Mouse (Mus musculus): ENCODE data around the gene Tmem201.
A peak's percentile ranks its signal among the peaks of the same experiment; 100 is the strongest.
"Not testable (repeated sequence)": the region's sequence is repeated elsewhere in the genome, so short reads cannot be mapped to it uniquely, and the experiment has no call there.

Tmem201 gene

GRCm38 (mm10) chr4:149737383-149738324, at the start of gene Tmem201:
Gene Tmem201, minus strand, starts transcription at chr4:149738044.
- peak; percentile 90 for DNase-seq (ENCODE audit: low spot score)

- no peak for DNase-seq (ENCODE audit: low spot score)
Observed at GRCm38 (mm10) chr4:149784901-149785300, 47.1 kb upstream of the Tmem201 start.

- no peak for DNase-seq (ENCODE audit: low spot score)
Observed at GRCm38 (mm10) chr4:149784371-149784770, 46.5 kb upstream of the Tmem201 start.

DNA sequence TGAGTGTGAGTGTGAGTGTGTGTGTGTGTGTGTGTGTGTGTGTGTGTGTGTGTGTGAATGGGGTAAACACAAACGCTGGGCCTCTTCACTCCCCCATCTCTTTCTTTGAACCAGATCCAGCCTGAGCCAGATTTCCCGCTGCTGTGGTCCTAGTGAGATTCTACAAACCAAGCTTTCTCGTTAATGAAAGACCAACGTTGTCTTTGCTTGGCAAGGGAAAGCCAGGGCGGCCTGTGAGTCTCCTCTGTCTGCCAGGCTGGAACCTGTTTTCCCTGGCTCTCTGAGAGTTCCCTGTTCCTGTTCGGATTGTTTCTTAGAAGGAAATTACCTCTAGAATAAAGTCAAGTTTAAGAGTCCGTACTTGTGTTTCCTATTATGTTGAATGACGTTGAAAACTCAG, 45.1 kb upstream of the Tmem201 start:
- no peak for DNase-seq (ENCODE audit: low spot score)

GRCm38 (mm10) chr4:149780565-149781356, 42.9 kb upstream of the Tmem201 start:
- DNase-seq (ENCODE audit: low spot score), result peak; percentile 44

DNA sequence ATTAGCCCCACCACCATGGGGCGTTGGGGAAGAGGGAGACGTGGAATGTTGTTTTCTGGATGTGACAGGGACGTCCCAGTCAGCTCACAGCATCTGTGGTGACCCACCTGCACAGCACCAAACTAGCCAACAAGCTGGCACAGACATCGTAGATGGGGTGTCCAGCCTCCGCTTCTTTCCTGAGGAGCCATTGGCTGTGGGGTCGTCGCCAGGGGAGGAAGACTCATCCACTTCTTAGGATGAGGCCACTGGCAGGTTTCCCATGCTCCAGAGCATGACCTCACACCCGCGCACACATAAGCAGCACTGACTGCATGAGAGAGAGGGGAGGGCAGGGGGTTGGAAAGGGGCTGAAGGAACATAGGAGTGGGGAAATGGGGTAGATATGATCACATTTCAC, 42.1 kb upstream of the Tmem201 start:
- no peak for DNase-seq (ENCODE audit: low spot score)

- no peak for DNase-seq (ENCODE audit: low spot score)
Observed at GRCm38 (mm10) chr4:149777126-149777525, 39.3 kb upstream of the Tmem201 start.

DNA sequence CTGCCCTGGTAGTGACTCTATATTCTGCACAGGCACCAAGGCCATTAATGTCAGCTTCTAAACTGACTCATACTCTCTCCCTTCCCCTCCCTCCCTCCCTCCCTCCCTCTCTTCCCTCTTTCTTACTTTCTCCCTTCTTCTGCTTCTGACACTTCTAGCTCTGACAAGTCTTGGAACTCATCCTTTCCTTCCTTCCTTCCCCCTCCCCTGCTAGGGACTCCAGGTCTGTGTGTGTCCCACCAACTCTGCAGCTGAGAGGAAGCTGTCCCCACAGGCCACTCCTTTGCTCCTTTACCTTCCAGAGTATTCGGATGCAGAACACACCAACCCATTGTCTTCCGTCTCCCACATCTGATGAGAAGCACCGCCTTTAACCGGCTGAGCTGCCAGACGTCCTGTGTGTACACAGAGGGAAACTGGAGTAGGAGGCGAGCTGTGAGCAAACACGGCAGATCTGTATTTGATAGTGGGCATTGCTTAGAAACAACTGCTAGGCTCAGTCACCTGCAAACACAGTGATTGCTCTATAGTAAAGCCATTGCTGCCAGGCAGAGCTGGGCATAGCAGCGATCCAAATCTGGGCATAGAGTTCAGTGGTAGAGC, 38.0 kb upstream of the Tmem201 start:
- no peak for DNase-seq (ENCODE audit: low spot score)

GRCm38 (mm10) chr4:149775330-149775729, 37.5 kb upstream of the Tmem201 start:
- no peak for DNase-seq (ENCODE audit: low spot score)

- peak; percentile 91 for DNase-seq (ENCODE audit: low spot score)
Observed at GRCm38 (mm10) chr4:149774094-149774470, 36.2 kb upstream of the Tmem201 start, which contains the start of gene Slc25a33. Gene Slc25a33, minus strand, starts transcription at chr4:149774277.

- no peak for DNase-seq (ENCODE audit: low spot score)
Observed at GRCm38 (mm10) chr4:149773408-149774093, 35.7 kb upstream of the Tmem201 start.

GRCm38 (mm10) chr4:149772394-149772793, 34.5 kb upstream of the Tmem201 start:
- no peak for DNase-seq (ENCODE audit: low spot score)

GRCm38 (mm10) chr4:149765201-149765600, 27.4 kb upstream of the Tmem201 start:
- DNase-seq (ENCODE audit: low spot score), result no peak

DNA sequence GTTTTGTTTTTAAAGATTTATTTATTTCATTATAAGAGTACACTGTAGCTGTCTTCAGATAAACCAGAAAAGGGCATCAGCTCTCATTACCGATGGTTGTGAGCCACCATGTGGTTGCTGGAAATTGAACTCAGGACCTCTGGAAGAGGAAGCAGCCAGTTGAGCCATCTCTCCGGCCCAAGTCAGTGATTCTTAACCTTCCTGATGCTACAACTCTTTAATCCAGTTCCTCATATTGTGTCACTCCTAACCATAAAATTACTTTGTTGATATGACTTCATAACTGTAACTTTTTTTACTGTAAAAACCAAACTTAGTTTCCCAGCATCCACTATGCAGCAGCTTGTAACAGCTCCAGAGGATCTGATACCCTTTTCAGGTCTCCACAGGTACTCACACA, 25.5 kb upstream of the Tmem201 start:
- DNase-seq (ENCODE audit: low spot score), result no peak

DNA sequence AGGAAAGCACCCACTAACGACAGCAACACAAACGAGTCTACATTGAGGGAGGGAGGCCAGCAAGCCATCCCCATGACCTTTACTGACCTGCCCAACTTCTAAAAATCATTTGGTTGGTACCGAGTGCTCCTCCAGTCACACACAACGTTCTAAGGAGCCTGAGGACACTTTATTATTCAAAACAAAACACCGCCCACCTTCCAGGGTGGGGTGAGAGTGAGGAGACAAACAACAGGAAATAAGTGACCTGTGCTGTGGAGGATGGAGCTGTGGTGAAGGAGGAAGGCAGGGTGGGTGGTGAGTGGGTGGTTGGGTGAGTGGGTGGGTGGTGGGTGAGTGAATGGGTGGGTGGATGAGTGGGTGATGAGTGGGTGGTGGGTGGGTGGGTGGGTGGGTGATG, 21.7 kb upstream of the Tmem201 start:
- DNase-seq (ENCODE audit: low spot score), result no peak

DNA sequence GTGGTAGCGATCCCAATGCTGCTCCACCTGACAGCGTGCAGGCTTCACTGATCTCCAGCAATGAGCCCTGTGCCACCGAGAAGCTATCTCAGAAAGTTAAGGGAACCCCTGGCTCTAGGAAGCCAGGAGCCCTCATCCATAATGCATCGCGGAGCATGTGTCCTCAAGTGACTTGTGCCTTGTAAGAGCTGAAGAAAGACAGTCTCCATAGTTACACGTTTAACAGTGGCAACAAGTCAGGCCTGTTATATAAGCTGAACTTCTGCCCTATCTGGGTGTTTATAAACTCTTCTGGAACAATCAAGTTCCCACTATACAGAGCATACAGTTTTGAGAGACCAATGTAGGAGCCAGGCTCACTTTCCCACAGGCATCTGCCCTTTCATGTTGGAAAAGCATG, 20.6 kb upstream of the Tmem201 start:
- no peak for DNase-seq (ENCODE audit: low spot score)

GRCm38 (mm10) chr4:149756546-149756945, 18.7 kb upstream of the Tmem201 start:
- not testable (repeated sequence) for DNase-seq (ENCODE audit: low spot score)

GRCm38 (mm10) chr4:149752836-149753235, 15.0 kb upstream of the Tmem201 start:
- no peak for DNase-seq (ENCODE audit: low spot score)

- no peak for DNase-seq (ENCODE audit: low spot score)
Observed at GRCm38 (mm10) chr4:149752124-149752799, 14.4 kb upstream of the Tmem201 start.

- no peak for DNase-seq (ENCODE audit: low spot score)
Observed at GRCm38 (mm10) chr4:149750671-149751070, 12.8 kb upstream of the Tmem201 start.

- not testable (repeated sequence) for DNase-seq (ENCODE audit: low spot score)
Observed at GRCm38 (mm10) chr4:149749663-149750015, 11.8 kb upstream of the Tmem201 start.

All from spleen, adult 12 weeks (tissue).